Mouse (Mus musculus): ENCODE measurements around the gene Map2k4. TPM values are rescaled to one million over a fixed set of nuclear protein-coding genes. Genes with fewer than 3 reads are reported as not detected.

Gene Map2k4
- polyA plus RNA-seq, 1 experiment from 2014 or later: 62.3 TPM

- Histone ChIP-seq H3K9me3 (no peaks in the 10 kb centered on the region), H3K36me3 (no peaks in the 10 kb centered on the region), H3K27me3 (replicated peaks) (no peaks in the 10 kb centered on the region), H3K9ac (no peak overlapping the region), H3K27ac (replicated peaks) (no peak overlapping the region), H3K4me2 (no peak overlapping the region), H3K4me1 (peaks cover 6% of the 10 kb centered on the region; the same call in 1 of the 2 replicates), H3K4me3 (no peak overlapping the region)
- no peak for ATAC-seq (ENCODE audit: extremely low read depth, insufficient number of reproducible peaks, low FRiP score, low TSS enrichment)
- WGBS: 73% methylated on average over 1 of the region's 1 CpGs
These were observed 7.8 kb upstream of the Map2k4 start for GRCm38 (mm10) chr11:65795896-65796295.

GRCm38 (mm10) chr11:65794428-65795219 lies 6.5 kb upstream of the Map2k4 start:
- Histone ChIP-seq H3K27ac (replicated peaks) (no peak overlapping the region), H3K9ac (no peak overlapping the region)

GRCm38 (mm10) chr11:65787421-65788151 lies 511 bp downstream of the Map2k4 start:
- H3K9ac ChIP-seq: peak overlapping the region; percentile 100
- peaks cover 31% of the 10 kb centered on the region for H3K4me1 ChIP-seq
- H3K36me3 ChIP-seq: peaks cover 7% of the 10 kb centered on the region; the same call in 1 of the 2 replicates
- WGBS: under 1% methylated on average over 69 of the region's 71 CpGs
- peak overlapping the region; percentile 85 for H3K4me2 ChIP-seq
- ATAC-seq (ENCODE audit: extremely low read depth, insufficient number of reproducible peaks, low FRiP score, low TSS enrichment): peak; percentile 76
- peak overlapping the region; percentile 86 for H3K27ac ChIP-seq (replicated peaks)
- H3K4me3 ChIP-seq: peak overlapping the region; percentile 98
- no peaks in the 10 kb centered on the region for H3K9me3 ChIP-seq
- H3K27me3 ChIP-seq (replicated peaks): no peaks in the 10 kb centered on the region

More at GRCm38 (mm10) chr11:65794428-65795219, 6.5 kb upstream of the Map2k4 start:
- Histone ChIP-seq H3K9me3 (no peaks in the 10 kb centered on the region), H3K4me1 (peaks cover 6% of the 10 kb centered on the region; the same call in 1 of the 2 replicates), H3K4me2 (peak overlapping the region; percentile 0; the same call in 1 of the 2 replicates), H3K4me3 (no peak overlapping the region), H3K27me3 (replicated peaks) (no peaks in the 10 kb centered on the region), H3K36me3 (no peaks in the 10 kb centered on the region)
- ATAC-seq (ENCODE audit: extremely low read depth, insufficient number of reproducible peaks, low FRiP score, low TSS enrichment): no peak
- WGBS: 47% methylated on average over 10 of the region's 10 CpGs

- 61% methylated on average over 2 of the region's 2 CpGs for WGBS
- H3K4me3 ChIP-seq: peak overlapping the region; percentile 98
- peak overlapping the region; percentile 85 for H3K4me2 ChIP-seq
- H3K36me3 ChIP-seq: peaks cover 8% of the 10 kb centered on the region; the same call in 1 of the 2 replicates
- no peak overlapping the region for H3K27ac ChIP-seq (replicated peaks)
- peak overlapping the region; percentile 100 for H3K9ac ChIP-seq
- no peaks in the 10 kb centered on the region for H3K9me3 ChIP-seq
- no peaks in the 10 kb centered on the region for H3K27me3 ChIP-seq (replicated peaks)
- ATAC-seq (ENCODE audit: extremely low read depth, insufficient number of reproducible peaks, low FRiP score, low TSS enrichment): no peak
- H3K4me1 ChIP-seq: peaks cover 35% of the 10 kb centered on the region
These were observed 1.9 kb downstream of the Map2k4 start for GRCm38 (mm10) chr11:65786160-65786559.

GRCm38 (mm10) chr11:65781596-65781995 lies 6.5 kb downstream of the Map2k4 start:
- 78% methylated on average over 3 of the region's 3 CpGs for WGBS
- peaks cover 65% of the 10 kb centered on the region for H3K4me1 ChIP-seq
- ATAC-seq (ENCODE audit: extremely low read depth, insufficient number of reproducible peaks, low FRiP score, low TSS enrichment): no peak
- H3K9ac ChIP-seq: no peak overlapping the region
- H3K27ac ChIP-seq (replicated peaks): no peak overlapping the region
- H3K9me3 ChIP-seq: no peaks in the 10 kb centered on the region
- peaks cover 21% of the 10 kb centered on the region for H3K36me3 ChIP-seq
- no peak overlapping the region for H3K4me2 ChIP-seq
- H3K27me3 ChIP-seq (replicated peaks): no peaks in the 10 kb centered on the region
- H3K4me3 ChIP-seq: no peak overlapping the region

- H3K27ac ChIP-seq (replicated peaks): 0 out of 2 replicates have a peak overlapping the region, but pooled peaks have one; percentile 22
- H3K4me2 ChIP-seq: no peak overlapping the region
- H3K27me3 ChIP-seq (replicated peaks): no peaks in the 10 kb centered on the region
- H3K9me3 ChIP-seq: no peaks in the 10 kb centered on the region
- H3K4me3 ChIP-seq: no peak overlapping the region
- H3K9ac ChIP-seq: no peak overlapping the region
- no peak for ATAC-seq (ENCODE audit: extremely low read depth, insufficient number of reproducible peaks, low FRiP score, low TSS enrichment)
- WGBS: 100% methylated on average over 1 of the region's 1 CpGs
- peaks cover 54% of the 10 kb centered on the region for H3K4me1 ChIP-seq
- H3K36me3 ChIP-seq: peaks cover 14% of the 10 kb centered on the region
These were observed 8.5 kb downstream of the Map2k4 start for GRCm38 (mm10) chr11:65779578-65779977.

- no peak overlapping the region for H3K4me2 ChIP-seq
- no peak overlapping the region for H3K4me3 ChIP-seq
- 41% methylated on average over 1 of the region's 1 CpGs for WGBS
- ATAC-seq (ENCODE audit: extremely low read depth, insufficient number of reproducible peaks, low FRiP score, low TSS enrichment): no peak
- peaks cover 56% of the 10 kb centered on the region for H3K4me1 ChIP-seq
- peak overlapping the region; percentile 29; the same call in 1 of the 2 replicates for H3K27ac ChIP-seq (replicated peaks)
- peaks cover 14% of the 10 kb centered on the region for H3K36me3 ChIP-seq
- H3K9me3 ChIP-seq: no peaks in the 10 kb centered on the region
- no peaks in the 10 kb centered on the region for H3K27me3 ChIP-seq (replicated peaks)
- no peak overlapping the region for H3K9ac ChIP-seq
These were observed 9.0 kb downstream of the Map2k4 start for GRCm38 (mm10) chr11:65779066-65779465.

GRCm38 (mm10) chr11:65777810-65778209 lies 10.3 kb downstream of the Map2k4 start:
- 62% methylated on average over 5 of the region's 5 CpGs for WGBS
- no peak for ATAC-seq (ENCODE audit: extremely low read depth, insufficient number of reproducible peaks, low FRiP score, low TSS enrichment)
- Histone ChIP-seq H3K4me3 (no peak overlapping the region), H3K4me2 (no peak overlapping the region), H3K27ac (replicated peaks) (0 out of 2 replicates have a peak overlapping the region, but pooled peaks have one; percentile 56), H3K27me3 (replicated peaks) (no peaks in the 10 kb centered on the region), H3K4me1 (peaks cover 63% of the 10 kb centered on the region), H3K9ac (no peak overlapping the region), H3K36me3 (peaks cover 14% of the 10 kb centered on the region), H3K9me3 (no peaks in the 10 kb centered on the region)

- H3K27ac ChIP-seq (replicated peaks): peak overlapping the region; percentile 56
- no peak for ATAC-seq (ENCODE audit: extremely low read depth, insufficient number of reproducible peaks, low FRiP score, low TSS enrichment)
- H3K9me3 ChIP-seq: no peaks in the 10 kb centered on the region
- no peak overlapping the region for H3K9ac ChIP-seq
- H3K36me3 ChIP-seq: peaks cover 14% of the 10 kb centered on the region
- H3K4me2 ChIP-seq: no peak overlapping the region
- 44% methylated on average over 2 of the region's 2 CpGs for WGBS
- no peak overlapping the region for H3K4me3 ChIP-seq
- H3K4me1 ChIP-seq: peaks cover 63% of the 10 kb centered on the region
- H3K27me3 ChIP-seq (replicated peaks): no peaks in the 10 kb centered on the region
These were observed 11.0 kb downstream of the Map2k4 start for GRCm38 (mm10) chr11:65776906-65777611.

GRCm38 (mm10) chr11:65773946-65774656 lies 14.0 kb downstream of the Map2k4 start:
- peaks cover 57% of the 10 kb centered on the region for H3K4me1 ChIP-seq
- no peaks in the 10 kb centered on the region for H3K9me3 ChIP-seq
- no peak overlapping the region; the same call in 1 of the 2 replicates for H3K4me2 ChIP-seq
- no peak for ATAC-seq (ENCODE audit: extremely low read depth, insufficient number of reproducible peaks, low FRiP score, low TSS enrichment)
- WGBS: 53% methylated on average over 6 of the region's 6 CpGs
- no peak overlapping the region for H3K4me3 ChIP-seq
- no peak overlapping the region for H3K27ac ChIP-seq (replicated peaks)
- no peaks in the 10 kb centered on the region for H3K27me3 ChIP-seq (replicated peaks)
- no peaks in the 10 kb centered on the region for H3K36me3 ChIP-seq
- no peak overlapping the region for H3K9ac ChIP-seq
